Mouse (Mus musculus) MEL (cell line): Measurements from ENCODE around the gene Tmem98.

Experiments
- CHD1 ChIP-seq: IDR thresholded peaks from 2 replicates; pipeline ENCODE4 v1.6.1; 2012; ENCODE audit warnings: low read depth, mild to moderate bottlenecking, inconsistent platforms, low read length, improper control_type of control experiment
- CTCF ChIP-seq, 3 experiments: IDR thresholded peaks in 2 of 3; conservative IDR thresholded peaks in 1 of 3; 2 replicates each; pipeline ENCODE4 v1.5.1; 2011 to 2012; ENCODE audit warnings: low read length in 3 of 3, low read depth in 2 of 3, mild to moderate bottlenecking in 2 of 3, improper control_type of control experiment in 1 of 3, inconsistent platforms in 1 of 3, mixed read lengths in 1 of 3, moderate library complexity in 1 of 3; ENCODE audit not compliant: control insufficient read depth in 1 of 3, insufficient read depth in 1 of 3, poor library complexity in 1 of 3, severe bottlenecking in 1 of 3
- EP300 ChIP-seq, 2 experiments: IDR thresholded peaks; 2 replicates each; pipeline ENCODE4 v1.6.1; 2011; ENCODE audit warnings: improper control_type of control experiment in 2 of 2, low read length in 2 of 2, low read depth in 1 of 2, mild to moderate bottlenecking in 1 of 2
- GATA1 ChIP-seq: IDR thresholded peaks from 2 replicates; pipeline ENCODE4 v1.6.1; 2011; ENCODE audit warnings: low read depth, low read length, improper control_type of control experiment
- POLR2A ChIP-seq, 2 experiments: IDR thresholded peaks; 2 replicates each; pipeline ENCODE4 v1.6.1; 2011 to 2012; ENCODE audit warnings: low read length in 2 of 2, mild to moderate bottlenecking in 2 of 2, control low read depth in 1 of 2, improper control_type of control experiment in 1 of 2, low read depth in 1 of 2, moderate library complexity in 1 of 2; ENCODE audit not compliant: control insufficient read depth in 1 of 2, insufficient read depth in 1 of 2, poor library complexity in 1 of 2
- TBP ChIP-seq: IDR thresholded peaks from 2 replicates; pipeline ENCODE4 v1.8.0; 2011; ENCODE audit warnings: low read depth, low read length, improper control_type of control experiment

DNA sequence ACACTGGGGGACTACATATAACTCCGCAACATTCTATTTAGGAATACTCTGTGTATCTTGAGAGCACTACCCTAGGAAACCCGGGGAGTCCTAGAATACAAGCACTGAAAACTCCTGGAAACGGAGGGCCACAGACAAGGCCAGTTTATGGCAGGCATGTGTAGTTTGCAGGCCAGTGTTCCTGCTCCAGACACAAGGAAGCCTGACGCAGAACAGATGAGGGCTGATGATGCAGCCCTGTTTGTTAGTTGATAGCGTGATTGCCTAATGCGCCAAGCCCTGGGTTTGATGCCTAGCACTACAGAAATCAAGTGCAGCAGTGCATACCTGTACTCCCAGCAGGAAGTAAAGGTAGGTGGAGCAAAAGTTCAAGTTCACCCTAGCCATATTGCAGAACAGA is 31.8 kb upstream of the Tmem98 start:
- no peak for TF ChIP-seq GATA1
- TF ChIP-seq POLR2A (IDR thresholded peaks at IDR 0.05; ENCODE audit: control insufficient read depth in 1 of 2, insufficient read depth in 1 of 2, low read depth in 1 of 2, low read length in 2 of 2, poor library complexity in 1 of 2): no peak
- no peak; a peak in 1 of 4 replicates for TF ChIP-seq EP300 (IDR thresholded peaks at IDR 0.05; ENCODE audit: low read depth in 1 of 2, low read length in 2 of 2)
- TF ChIP-seq CHD1: 0 out of 2 replicates have a peak, but pooled peaks have one; percentile 25
- no peak for TF ChIP-seq TBP
- TF ChIP-seq CTCF (IDR thresholded peaks at IDR 0.05 in 2 of 3, conservative IDR thresholded peaks at IDR 0.05 in 1 of 3; ENCODE audit: control insufficient read depth in 1 of 3, insufficient read depth in 1 of 3, low read depth in 2 of 3, low read length in 3 of 3, poor library complexity in 1 of 3, severe bottlenecking in 1 of 3): no peak
